Mouse (Mus musculus): ENCODE measurements around the gene H2-D1. TPM values are rescaled to one million over a fixed set of nuclear protein-coding genes. Genes with fewer than 3 reads are reported as not detected.
"Not testable (repeated sequence)": the region's sequence is repeated elsewhere in the genome, so short reads cannot be mapped to it uniquely, and the experiment has no call there.

The H2-D1 gene
- total RNA-seq (2014; fragmentation: Nextera tagmentation) (237 and 344 TPM in 2 replicates), total RNA-seq (2017) (289 and 334 TPM in 2 replicates)

DNA sequence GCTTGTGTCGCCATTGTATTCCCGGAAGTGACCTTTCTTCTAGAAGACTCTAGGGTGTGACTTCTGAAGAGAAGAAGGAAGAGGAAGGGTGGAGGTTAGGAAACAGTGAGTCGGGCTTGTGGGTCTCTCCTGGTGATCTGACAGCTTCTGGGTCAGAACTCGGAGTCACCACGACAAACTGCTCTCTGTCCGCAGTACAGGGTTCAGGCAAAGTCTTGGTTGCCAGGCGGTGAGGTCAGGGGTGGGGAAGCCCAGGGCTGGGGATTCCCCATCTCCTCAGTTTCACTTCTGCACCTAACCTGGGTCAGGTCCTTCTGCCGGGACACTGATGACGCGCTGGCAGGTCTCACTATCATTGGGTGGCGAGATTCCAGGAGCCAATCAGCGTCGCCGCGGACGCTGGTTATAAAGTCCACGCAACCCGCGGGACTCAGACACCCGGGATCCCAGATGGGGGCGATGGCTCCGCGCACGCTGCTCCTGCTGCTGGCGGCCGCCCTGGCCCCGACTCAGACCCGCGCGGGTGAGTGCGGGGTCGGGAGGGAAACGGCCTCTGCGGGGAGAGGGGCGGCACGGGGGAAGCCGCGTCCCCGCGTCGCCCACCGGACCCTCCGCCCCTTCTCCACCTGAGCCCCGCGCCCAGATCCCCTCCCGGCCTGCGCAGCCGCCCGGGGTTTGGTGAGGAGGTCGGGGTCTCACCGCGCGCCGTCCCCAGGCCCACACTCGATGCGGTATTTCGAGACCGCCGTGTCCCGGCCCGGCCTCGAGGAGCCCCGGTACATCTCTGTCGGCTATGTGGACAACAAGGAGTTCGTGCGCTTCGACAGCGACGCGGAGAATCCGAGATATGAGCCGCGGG, at the start of gene H2-D1:
TSS of gene H2-D1 (plus strand) at position 67 of the 859 bp plus-strand sequence.
- ATAC-seq (replicated peaks; ENCODE audit: low FRiP score, low TSS enrichment, poor library complexity, severe bottlenecking): peak; percentile 91

GRCm38 (mm10) chr17:35213071-35213470, 49.5 kb upstream of the H2-D1 start:
- ATAC-seq (replicated peaks; ENCODE audit: low FRiP score, low TSS enrichment, poor library complexity, severe bottlenecking): no peak

- no peak; the same call in 1 of the 2 replicates for ATAC-seq (replicated peaks; ENCODE audit: low FRiP score, low TSS enrichment, poor library complexity, severe bottlenecking)
These were observed 43.9 kb upstream of the H2-D1 start for GRCm38 (mm10) chr17:35218516-35219193.

GRCm38 (mm10) chr17:35219601-35220041, 42.9 kb upstream of the H2-D1 start:
- no peak for ATAC-seq (replicated peaks; ENCODE audit: low FRiP score, low TSS enrichment, poor library complexity, severe bottlenecking)

DNA sequence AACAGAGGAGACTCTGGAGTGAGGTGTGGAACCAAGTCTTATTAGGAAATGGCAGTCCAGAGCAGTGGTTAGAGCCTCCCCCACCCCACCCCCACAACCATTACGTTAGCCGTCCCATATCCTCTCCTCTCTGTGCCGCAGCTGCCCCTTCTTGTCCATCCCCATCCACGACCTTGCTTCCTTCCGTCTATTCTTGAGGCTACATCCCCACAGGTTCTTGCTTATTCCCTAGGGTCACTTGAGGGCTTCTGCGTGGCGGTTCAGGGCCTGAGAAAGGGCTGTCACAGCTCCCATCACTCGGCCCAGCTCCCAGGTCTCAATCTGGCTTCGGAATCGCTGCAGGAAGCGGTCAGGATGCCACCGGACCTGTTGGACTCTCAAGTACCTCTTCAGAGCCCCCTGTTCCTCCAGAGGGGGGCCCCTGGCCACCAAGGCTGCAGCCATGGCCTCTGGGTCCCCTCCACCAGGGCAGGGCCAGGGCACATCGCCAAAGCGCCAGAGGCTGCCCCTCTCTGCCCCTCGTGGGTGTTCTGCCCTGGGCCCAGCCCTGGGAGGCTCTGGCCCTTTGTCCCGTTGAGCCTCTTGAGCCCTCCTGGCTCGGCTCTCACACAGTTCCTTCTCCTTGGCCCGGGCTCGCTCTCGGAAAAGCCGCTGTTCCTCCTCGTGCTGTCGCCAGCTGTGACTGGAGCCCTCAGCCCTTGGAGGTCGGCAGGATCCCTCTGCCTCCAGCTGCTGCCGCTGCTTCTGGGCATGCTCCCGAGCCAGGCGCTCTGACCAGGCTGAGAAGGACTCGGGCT, 42.2 kb upstream of the H2-D1 start, which contains the start of gene Gm16181:
TSS of gene Gm16181 (plus strand) at position 679 of the 797 bp plus-strand sequence.
- no peak for ATAC-seq (replicated peaks; ENCODE audit: low FRiP score, low TSS enrichment, poor library complexity, severe bottlenecking)

GRCm38 (mm10) chr17:35222299-35222698, 40.2 kb upstream of the H2-D1 start:
- peak; percentile 26; the same call in 1 of the 2 replicates for ATAC-seq (replicated peaks; ENCODE audit: low FRiP score, low TSS enrichment, poor library complexity, severe bottlenecking)

- no peak for ATAC-seq (replicated peaks; ENCODE audit: low FRiP score, low TSS enrichment, poor library complexity, severe bottlenecking)
These were observed 37.9 kb upstream of the H2-D1 start for GRCm38 (mm10) chr17:35224641-35225040.

DNA sequence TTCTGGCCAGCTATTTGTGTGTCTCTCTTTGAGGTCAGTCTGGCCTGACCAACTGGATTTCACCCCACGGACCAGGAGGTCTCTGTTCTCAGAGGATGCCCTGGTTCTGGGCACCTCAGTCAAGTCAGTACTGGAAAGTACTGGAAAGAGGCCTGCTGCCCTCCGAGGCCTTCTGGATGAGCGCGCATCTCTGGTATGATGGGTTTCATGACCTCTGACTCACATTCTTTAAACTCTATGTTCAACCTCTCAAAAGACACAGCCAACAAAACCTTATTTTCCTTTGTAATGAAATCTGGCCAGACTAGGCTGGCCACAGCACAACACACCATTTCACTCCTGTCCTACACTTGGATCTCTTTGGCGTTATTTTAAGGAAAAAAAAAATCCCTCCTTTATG, 37.1 kb upstream of the H2-D1 start:
- ATAC-seq (replicated peaks; ENCODE audit: low FRiP score, low TSS enrichment, poor library complexity, severe bottlenecking): no peak

GRCm38 (mm10) chr17:35226561-35227046, 35.9 kb upstream of the H2-D1 start:
- no peak for ATAC-seq (replicated peaks; ENCODE audit: low FRiP score, low TSS enrichment, poor library complexity, severe bottlenecking)

DNA sequence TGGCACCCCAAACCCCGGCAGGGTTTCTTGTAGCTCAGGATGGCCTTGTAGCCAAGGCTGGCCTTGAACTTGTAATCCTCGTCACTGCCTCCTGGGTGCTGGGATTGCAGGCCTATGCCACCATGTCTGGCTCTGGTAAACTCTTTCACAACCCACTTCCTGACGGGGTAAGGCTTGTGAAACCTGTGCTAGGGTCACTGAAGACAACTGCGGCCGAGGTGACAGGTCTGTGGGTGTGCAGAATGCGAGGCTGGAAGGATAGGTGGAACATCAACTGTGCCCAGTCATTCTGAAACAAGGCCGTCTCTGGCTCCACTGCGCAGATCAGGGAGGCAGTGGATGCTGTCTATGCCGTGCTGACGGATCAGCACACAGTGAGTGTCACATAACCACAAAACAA, 31.5 kb upstream of the H2-D1 start:
- no peak for ATAC-seq (replicated peaks; ENCODE audit: low FRiP score, low TSS enrichment, poor library complexity, severe bottlenecking)

DNA sequence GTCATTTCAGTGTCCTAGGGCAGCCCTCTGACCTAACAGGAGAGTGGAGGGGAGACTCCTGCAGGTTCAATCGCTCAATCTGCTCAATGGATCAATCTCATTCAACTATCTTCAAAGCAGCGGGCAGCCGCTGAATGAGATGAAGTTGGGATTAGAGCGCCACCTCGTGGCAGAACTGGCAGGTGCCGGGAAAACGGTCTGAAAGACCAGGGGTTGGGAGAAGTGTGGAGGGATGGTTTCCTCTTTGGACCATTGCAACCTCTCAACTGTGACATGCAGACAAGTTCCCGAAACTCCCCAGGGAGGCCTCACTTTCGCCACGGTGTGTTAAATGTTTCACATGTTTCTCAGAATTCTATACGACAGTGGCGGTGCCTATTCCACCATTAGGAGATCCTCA, 30.5 kb upstream of the H2-D1 start:
- ATAC-seq (replicated peaks; ENCODE audit: low FRiP score, low TSS enrichment, poor library complexity, severe bottlenecking): peak; percentile 28; the same call in 1 of the 2 replicates

GRCm38 (mm10) chr17:35232659-35233058, 29.9 kb upstream of the H2-D1 start:
- ATAC-seq (replicated peaks; ENCODE audit: low FRiP score, low TSS enrichment, poor library complexity, severe bottlenecking): no peak

GRCm38 (mm10) chr17:35233114-35233980, 29.2 kb upstream of the H2-D1 start, which contains the start of gene Atp6v1g2:
TSS of gene Atp6v1g2 (plus strand) at chr17:35233660.
- ATAC-seq (replicated peaks; ENCODE audit: low FRiP score, low TSS enrichment, poor library complexity, severe bottlenecking): no peak

DNA sequence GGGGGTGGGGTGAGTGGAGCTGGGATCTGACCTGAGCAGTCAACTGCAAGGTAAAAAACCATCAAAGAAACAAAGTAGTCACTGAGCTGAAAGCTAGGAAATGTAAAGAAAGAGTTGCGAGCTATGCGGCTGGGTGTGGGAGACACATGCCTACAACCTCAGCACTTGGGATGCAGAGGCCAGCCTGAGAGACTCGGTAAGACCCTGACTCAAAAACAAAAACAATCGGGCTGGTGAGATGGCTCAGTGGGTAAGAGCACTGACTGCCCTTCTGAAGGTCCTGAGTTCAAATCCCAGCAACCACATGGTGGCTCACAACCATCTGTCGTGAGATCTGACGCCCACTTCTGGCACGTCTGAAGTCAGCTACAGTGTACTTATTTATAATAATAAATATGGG, 28.4 kb upstream of the H2-D1 start:
- not testable (repeated sequence) for ATAC-seq (replicated peaks; ENCODE audit: low FRiP score, low TSS enrichment, poor library complexity, severe bottlenecking)

GRCm38 (mm10) chr17:35234903-35235302, 27.6 kb upstream of the H2-D1 start:
- no peak for ATAC-seq (replicated peaks; ENCODE audit: low FRiP score, low TSS enrichment, poor library complexity, severe bottlenecking)

DNA sequence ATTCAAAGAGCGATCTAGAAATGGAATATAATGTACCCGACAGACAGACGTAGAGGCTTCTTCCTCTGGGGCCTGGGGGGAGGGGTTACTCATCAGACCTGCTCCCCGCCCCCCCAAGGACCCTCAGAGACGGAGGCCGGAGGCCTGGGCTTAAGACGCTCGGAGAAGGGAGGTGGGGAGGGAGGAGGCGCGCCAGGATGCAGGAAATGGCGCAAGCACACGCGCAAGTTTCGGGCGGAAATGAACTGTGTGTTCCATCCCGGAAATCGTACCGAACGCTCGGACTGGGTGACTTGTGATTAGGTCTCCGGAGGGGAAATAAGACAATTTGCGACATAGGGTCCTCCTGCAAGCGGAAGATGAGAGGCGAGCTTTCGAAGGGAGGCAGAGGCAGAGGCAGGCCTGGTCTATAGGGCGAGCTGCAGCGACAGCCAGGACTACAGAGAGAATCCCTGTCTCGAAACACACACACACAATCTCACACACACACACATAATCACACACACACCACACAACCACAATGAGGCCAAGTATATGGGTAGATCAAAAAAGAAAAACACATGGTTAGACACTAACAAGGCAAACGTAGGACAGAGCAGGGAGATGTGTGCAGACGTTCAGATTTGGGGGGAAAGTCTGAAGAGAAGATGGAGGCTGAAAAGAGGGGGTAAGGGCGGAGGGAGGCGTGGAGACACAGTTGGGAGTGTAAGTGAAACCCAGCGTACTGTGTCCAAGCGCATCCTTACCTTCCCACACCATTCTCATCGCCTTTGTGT, 26.7 kb upstream of the H2-D1 start, which contains the start of gene Nfkbil1:
TSS of gene Nfkbil1 (minus strand) at position 179 of the 776 bp plus-strand sequence.
- ATAC-seq (replicated peaks; ENCODE audit: low FRiP score, low TSS enrichment, poor library complexity, severe bottlenecking): peak; percentile 65

- ATAC-seq (replicated peaks; ENCODE audit: low FRiP score, low TSS enrichment, poor library complexity, severe bottlenecking): peak; percentile 74
These were observed 26.2 kb upstream of the H2-D1 start for GRCm38 (mm10) chr17:35236390-35236746.

- no peak for ATAC-seq (replicated peaks; ENCODE audit: low FRiP score, low TSS enrichment, poor library complexity, severe bottlenecking)
These were observed 25.5 kb upstream of the H2-D1 start for GRCm38 (mm10) chr17:35236996-35237395.
